Mouse (Mus musculus) liver, postnatal 0 days (tissue): ENCODE data around the gene Eci2.

ENCODE experiments used
- CTCF ChIP-seq: sonication (generic); IDR thresholded peaks from 2 replicates; pipeline ENCODE4 v1.5.1; 2016; ENCODE audit warnings: antibody characterized with exemption, low read depth
- EP300 ChIP-seq: IDR thresholded peaks from 2 replicates; pipeline ENCODE4 v1.6.1; 2016; ENCODE audit warnings: antibody characterized with exemption, low read depth, mild to moderate bottlenecking

DNA sequence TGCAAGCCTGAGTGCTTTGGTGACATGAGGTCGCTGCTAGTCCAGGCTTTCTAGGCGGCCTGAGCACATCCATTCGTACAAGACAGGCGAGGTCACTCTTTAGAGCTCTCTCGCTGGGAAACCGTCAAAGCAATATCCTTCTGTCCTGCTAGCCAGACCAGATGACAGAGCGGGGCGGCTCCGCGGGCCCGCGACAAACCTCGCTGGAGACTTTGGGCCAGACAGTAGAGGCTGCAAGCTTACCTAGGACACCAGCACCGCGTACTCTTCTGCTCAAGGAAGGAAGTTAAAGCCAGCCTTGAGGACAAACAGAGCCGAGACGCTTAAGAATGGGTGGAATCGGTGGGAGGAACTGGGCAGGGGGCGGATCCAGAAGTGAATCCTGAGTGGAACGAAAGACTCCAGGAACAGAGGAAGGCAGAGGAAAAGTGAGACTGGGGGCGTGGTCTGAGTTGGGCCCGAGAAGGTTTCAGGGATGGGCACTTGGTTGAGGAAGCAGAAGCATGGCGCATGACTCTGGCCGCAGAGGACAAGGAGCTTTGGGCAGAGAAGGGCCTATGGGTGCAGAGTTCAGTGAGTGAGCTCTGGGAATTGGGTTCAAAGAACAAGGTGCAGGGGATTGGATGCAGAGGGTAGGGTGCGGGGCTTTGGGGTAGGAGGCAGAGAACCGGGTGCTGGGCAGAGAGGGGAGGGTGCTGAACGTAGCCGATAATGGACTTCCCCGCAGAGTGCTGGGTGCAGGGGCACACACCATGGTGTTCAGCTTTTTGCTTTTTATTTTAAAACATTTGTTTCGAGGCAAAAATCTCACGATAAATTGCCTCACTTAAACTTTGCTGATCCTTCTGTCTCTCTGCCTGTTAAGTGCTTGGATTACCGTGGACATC, 63.1 kb downstream of the Eci2 start, which contains the start of gene Eci3:
- TF ChIP-seq CTCF (no peak), EP300 (no peak)
